Mouse (Mus musculus) lung, postnatal 14 days (tissue): ENCODE data around the gene Mfsd12.

Experiments used
- DNase-seq: peaks from one replicate; pipeline ENCODE4 v3.0.0; 2021

Mfsd12 gene

DNA sequence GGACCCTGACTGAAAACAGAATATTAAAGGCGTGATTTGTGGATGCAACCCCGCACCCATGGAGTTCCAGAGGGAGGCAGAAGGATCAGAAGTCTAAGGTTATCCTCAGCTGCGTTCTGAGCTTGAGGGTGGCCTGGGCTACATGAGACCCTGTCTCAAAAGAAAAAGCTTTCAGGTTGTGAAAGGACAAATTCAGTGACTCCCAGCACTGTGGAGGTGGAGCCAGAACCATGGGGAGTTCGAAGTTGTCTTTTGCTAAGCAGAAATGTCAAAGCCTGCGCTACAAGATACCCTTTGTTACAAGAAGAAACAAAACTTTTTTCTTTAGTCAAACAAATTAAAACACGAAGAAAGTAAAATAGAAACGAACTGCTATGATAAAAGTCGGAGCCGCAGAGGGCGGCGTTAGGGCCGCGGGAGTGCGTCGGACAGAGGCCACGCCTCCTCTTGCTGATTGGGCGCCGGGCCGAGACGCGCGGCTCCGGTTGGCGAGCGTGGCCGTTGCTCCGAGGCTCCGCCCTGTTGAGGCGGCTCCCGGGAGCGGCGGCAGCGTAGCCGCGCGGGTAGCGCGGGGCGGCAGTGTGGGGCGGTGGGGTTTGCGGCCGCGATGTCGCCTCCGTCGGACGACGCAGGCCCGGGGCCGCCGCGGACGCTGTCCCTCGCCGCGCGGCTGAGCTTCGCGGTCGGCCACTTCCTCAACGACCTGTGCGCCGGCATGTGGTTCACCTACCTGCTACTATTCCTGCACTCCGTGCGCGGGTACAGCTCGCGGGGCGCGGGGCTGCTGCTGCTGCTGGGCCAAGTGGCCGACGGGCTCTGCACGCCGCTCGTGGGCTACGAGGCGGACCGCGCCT lies at the start of gene Mfsd12:
TSS of gene Mfsd12 (plus strand) at position 501 of the 854 bp plus-strand sequence.
- DNase-seq, result peak; percentile 93

DNA sequence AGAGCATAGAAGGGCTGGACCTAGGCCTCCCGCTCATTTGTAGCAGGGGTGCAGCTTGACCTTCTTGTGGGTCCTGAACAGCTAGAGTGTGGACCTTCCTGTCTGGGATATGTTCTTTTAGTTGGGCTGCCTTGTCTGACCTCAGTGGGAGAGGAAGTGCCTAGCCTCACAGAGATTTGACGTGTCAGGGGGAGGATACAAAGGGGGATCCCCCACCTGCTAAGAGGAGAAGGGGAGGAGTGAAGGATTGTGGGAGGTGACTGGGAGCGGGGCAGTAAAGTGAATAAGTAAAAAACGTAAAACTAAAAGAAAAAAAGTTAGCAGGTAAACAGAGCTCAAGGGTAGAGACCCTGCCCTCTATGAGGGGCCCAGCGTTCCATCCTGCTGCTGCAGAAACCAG lies 47.7 kb upstream of the Mfsd12 start:
- DNase-seq, result no peak

DNA sequence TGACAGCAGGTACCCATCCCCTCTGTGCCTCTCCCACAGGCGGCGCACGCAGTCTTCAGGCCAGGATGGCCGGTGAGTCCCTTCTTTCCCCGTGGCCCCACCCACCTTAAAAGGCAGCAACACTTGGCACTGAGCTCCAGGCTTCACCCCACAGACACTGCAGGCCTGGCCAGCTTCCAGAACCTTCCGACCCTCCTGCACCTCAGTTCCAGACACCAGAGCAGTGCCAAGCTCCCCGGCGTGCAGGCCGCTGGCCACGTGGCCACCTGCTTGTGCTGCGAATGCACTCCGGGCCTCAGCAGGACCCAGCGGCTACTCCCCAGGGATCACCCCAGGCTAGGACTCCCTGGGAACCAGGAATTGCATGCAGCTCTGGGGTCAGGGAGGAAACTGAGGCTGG lies 43.7 kb upstream of the Mfsd12 start:
- DNase-seq, result no peak

DNA sequence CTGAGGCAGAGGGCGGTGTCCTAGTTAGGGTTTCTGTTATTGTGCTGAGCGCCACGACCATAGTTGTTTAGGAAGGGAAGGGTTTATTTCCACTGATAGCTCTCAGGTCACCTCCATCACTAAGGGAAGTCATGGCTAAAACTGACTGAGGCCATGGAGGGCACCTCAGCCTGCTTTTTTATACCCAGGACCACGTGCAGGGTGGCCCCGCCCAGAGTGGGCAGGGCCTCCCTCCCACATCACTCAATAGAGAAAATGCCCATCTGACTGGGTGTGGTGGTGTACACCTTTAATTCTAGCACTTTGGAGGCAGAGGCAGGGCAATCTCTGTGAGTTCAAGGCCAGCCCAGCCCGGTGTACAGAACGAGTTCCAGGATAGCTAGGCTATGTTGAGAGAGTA lies 43.1 kb upstream of the Mfsd12 start:
- no peak for DNase-seq

DNA sequence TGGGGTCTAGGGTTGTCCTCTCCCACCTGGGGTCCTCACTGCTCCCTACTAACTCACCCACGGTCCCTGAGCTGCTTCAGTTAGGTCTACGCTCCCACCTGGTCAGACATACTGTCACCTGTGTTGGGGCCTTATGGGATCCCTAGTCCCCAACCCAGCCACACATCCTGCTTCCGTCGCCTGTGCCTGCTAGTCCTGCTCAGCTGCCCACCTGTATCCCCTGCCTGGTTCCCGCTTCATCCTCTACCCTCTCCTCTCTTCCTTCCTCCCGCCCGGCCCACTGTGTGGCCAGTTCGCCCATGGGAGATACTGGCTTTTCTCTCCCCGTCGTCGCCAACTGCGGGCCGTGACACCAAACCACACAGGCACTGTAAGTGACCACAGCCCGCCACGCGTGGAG lies 41.7 kb upstream of the Mfsd12 start:
- DNase-seq, result no peak

DNA sequence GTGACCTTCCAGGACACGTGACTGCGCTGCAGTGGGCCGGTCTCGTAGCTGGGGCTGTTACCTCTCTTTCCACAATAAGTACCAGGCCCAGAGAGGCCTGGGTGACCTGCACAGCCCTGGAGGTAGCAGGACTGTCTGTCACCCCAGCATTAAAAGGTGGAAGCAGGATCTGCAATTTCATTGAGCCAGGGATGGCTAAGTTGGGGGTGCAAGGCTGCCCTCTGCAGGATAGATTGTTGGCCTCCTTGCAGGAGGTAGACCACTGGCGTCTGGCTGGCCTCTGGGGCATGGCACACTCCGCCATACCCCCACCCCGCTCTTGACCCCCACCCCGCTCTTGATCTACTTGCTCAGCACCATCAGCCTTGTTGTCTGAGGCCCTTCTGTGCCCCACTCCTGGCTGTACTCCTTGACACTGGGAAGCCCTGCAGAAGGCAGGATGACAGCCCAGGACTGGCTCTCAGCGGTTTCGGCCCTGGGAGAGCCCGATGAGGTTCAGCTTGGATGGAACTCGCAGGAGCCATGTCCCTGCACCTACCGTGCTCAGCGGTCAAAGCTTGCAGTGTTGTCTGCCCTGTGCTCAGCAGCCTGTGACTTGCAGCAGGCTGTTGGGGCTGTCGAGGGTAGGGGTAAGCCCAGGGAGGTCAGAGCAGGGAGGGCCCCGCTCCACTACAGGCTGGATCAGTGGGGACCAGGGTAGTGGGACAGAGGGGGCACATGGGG lies 40.8 kb upstream of the Mfsd12 start:
- peak; percentile 52 for DNase-seq

DNA sequence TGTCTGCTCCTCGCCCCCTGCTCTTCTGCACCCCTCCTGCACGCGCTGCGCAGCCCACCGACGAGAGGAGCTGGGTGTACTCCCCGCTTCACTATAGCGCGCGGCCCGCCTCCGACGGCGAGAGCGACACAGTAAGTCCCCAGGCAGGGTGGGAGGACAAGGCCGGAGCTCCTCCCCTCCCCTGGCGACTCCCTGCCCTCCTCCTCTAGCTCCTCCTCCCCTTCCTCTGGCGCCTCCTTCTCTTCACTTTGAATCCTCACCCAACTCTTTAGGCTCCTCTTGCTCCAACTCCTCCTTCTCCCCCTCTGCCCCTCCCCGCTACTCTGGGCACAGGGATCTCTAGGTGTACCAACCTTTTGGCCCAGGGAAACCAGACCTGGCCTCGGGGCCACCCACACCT lies 40.0 kb upstream of the Mfsd12 start:
- peak; percentile 69 for DNase-seq

DNA sequence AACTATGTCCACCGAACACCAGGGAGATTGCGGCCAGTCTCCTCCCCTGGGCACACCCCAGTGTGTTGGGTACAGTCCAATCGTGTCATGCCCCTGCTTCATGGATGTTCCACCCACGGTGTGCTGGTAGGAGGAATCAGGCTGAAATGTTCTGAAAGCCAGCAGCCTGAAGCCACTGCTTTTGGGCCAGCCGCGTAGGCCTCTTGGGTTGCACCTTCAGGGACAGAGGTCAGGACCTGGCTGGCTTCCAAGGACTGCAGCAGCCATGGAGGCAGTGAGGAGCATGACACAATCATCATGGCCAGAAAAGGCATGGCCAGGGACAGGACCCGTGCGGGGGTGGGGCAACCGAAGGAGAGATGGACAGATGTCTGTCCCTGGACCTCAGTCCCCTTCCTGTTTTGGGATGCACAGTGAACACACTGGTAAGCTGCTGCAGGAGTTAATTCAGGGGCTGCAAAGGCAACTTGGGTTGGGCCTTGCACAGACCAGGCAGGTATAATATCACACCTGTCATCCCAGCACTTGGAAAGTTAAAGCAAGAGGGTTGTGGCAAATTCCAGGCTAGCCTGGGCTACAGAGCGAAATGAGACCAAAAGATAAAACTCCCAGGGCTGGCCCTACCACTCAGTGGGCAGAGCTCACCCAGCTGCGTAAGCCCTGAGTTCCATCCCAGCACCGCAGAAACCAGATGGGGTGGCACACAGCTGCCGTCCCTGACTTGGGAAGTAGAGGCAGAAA lies 38.5 kb upstream of the Mfsd12 start:
- peak; percentile 43 for DNase-seq

DNA sequence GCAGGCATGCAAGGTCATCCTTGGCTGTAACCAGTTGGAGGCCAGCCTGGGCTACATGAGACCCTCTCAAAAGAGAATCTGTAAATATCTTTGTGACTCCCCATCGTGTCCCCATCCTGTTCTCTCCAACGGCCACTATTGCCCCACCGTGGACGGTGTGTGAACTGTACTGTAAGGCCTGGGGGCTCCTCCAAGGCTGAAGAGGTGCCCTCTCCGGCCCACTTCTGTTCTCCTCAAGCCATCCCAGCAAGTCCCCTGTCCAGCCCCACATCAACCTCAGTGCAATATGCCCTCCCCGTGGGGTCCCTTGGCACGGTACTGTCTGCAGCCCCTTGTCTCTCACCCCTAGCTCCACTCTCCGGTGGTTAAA lies 38.0 kb upstream of the Mfsd12 start:
- DNase-seq, result no peak

DNA sequence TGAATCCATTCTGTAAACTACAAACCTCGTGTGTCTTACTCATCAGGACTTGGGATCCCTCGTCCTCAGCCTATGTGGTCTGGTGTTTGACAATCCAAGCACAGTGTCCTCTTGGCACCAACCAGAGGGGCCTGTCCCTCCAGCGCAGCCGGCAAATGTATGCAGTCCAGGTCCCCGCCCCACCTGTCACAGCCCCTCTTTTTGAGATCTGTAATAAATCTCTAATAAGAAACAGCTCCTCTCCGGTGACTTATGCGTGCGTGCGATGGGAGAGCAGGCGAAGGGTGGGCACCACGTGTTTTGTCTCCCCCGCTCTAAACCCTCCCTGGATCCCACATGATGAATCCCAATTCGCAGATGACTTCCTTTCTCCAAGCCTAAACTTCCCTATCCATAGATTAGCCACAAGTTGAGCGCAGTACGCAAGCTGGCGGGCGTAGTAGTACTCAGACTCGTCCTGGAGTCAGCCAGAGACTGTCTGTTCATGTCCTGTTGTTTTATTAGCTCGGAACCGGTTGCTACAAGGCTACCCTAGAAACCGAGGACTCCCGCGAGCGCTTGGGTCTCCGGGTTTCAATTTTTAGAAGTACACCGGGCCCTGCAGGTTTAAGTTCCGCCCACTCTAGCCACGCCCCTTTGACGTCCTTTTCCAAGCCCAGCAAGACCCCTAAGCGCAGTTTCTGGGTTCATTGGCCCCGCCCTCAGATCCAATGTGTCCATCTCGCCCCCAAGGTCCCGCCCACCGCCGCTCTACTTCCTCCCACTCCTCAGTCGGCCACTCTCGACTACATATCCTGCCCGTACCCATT lies 37.3 kb upstream of the Mfsd12 start:
- DNase-seq, result peak; percentile 96

DNA sequence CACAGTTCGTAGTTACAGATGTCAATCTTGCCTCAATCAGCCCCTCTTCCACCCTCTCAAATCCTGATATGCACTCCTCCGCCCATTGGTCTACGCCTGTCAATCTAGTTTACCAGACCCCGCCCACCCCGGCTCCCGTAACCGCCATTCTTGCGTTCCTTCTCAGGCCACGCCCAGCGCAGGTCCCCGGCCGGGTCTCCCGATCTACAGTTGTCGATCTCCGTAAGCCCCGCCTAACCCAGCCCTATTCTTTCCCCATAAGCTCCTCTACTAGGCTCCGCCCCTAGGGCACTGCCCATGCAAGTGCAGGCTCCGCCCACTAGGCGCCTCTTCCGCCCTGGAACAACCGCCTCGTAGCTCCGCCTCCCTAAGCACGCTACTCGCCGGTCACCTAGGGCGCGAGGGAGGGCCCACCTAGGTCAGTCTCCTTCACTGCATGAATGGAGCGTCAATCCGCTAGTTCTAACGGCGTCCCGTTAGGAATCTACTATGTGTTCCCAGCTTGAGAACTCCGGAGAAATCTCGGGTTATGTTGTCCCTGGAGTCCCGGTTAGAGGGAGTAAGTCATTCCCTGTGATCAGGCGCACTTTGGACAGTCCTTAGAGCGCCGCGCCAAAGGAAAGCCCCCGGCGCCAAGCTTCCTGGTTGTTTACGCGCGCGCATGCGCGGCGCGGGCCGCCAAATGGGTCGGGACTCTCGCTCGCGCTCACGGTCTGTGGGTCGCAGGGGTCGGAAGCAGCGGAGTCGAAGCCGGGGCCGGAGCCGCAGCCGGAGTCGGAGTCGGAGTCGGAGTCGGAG lies 36.5 kb upstream of the Mfsd12 start, which contains the start of gene Cactin:
TSS of gene Cactin (plus strand) at position 554 of the 798 bp plus-strand sequence.
- DNase-seq, result peak; percentile 100

DNA sequence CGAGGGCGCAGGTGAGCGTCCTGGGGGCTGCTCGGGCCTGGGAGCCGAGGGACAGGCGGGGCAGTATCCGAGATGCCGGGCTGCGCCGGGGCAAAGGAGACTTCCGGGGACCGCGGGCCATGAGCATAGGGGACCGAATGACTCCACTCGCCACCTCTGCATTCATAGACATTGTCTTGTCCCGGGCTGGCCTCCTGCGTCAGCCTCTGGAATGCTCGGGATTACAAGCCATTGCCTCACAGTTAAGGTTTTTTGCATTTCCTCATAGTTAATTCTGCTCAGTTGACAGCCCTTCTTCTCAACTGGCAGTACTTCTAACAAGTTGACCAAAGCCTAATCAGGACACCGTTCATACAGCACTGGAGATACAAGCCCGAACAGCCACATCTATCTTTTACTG lies 35.9 kb upstream of the Mfsd12 start:
- no peak for DNase-seq

DNA sequence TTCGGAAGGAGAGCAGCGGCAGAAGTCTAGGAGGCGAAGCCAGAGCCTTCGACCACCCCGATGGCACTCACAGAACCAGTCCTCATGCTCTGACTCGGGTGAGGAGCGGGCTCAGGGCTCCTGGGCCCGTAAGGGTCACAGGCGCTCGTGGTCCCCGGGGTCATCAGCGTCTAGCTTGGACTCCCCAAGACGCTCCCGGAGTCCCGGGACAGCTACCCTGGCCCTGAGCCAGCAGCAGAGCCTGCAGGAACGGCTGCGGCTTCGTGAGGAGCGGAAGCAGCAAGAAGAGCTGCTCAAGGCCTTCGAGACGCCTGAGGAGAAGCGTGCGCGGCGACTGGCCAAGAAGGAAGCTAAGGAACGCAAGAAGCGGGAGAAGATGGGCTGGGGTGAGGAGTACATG lies 34.8 kb upstream of the Mfsd12 start:
- no peak for DNase-seq

DNA sequence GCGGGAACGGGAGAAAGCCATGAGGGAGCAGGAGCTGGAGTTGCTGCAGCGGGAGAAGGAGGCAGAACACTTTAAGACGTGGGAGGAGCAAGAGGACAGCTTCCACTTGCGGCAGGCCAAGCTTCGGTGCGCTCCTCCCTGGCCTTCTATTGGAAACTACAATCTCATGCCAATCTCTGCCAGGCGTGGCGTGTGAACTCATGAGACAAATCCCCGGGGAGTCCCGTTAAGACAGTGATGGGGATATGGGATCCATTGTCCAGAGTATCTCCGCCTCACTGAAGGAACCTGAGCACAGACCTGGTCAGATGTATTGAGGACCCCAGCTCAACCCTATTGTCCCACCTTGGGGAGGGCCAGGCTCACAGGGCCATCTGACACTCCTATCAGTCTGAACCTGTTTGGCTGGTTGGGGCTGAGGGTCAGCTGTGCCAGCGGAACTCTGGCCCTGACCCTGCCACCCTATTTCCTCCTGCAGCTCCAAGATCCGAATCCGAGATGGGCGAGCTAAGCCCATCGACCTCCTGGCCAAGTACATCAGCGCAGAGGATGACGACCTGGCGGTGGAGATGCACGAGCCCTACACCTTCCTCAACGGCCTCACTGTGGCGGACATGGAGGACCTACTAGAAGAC lies 34.0 kb upstream of the Mfsd12 start:
- DNase-seq, result no peak

DNA sequence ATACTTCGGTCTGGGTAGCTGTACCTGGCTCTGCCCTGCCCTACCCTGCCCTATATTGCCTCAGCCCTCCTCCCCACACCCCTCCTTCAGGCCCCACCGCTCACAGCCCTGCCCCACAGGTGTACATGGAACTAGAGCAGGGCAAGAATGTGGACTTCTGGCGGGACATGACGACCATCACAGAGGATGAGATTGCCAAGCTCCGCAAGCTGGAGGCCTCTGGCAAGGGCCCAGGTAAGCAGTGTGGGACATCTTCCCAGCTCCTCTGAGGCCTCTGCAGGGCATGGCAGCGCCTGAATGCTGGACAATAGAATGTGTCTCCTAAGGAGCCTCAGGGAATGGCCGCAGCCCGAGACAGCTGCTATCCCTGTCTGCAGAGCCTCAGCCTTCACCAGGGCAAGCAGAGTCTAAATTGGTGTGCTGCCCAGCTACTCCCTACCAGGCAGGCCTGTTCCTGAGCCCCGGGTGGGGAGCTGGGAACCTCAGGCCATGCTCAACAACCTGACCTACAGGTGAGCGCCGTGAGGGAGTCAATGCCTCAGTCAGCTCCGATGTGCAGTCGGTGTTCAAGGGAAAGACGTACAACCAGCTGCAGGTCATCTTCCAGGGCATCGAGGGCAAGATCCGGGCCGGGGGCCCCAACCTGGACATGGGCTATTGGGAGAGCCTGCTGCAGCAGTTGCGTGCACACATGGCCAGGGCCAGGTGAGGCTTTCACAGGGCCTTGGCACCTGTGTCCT lies 33.3 kb upstream of the Mfsd12 start:
- no peak for DNase-seq

DNA sequence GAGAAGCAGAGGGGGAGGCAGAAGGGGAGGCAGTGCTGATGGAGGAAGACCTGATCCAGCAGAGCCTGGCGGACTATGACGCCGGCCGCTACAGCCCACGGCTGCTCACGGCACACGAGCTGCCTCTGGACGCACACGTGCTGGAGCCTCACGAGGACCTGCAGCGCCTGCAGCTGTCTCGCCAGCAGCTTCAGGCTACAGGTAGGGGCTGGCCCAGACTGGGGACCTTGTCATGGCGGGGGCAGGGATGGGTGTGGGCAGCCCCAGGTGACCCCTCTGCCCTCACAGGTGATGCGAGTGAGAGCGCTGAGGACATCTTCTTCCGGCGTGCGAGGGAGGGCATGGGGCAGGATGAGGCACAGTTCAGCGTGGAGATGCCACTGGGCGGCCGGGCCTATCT lies 32.1 kb upstream of the Mfsd12 start:
- no peak for DNase-seq

DNA sequence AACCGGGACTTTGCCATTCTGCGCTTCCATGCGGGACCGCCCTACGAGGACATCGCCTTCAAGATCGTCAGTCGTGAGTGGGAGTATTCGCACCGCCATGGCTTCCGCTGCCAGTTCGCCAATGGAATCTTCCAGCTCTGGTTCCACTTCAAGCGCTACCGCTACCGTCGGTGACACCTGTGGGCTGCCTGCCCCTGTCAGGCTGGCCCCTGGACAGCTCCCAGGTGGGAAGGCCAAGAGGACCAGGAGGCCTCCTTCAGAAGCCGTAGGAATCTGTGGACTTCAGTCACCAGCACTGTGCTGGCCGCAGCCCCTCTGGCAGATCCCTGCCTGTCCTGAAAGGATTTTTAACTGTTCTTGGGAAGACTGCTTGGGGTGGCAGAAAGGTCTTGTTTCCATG lies 31.5 kb upstream of the Mfsd12 start:
- DNase-seq, result no peak

DNA sequence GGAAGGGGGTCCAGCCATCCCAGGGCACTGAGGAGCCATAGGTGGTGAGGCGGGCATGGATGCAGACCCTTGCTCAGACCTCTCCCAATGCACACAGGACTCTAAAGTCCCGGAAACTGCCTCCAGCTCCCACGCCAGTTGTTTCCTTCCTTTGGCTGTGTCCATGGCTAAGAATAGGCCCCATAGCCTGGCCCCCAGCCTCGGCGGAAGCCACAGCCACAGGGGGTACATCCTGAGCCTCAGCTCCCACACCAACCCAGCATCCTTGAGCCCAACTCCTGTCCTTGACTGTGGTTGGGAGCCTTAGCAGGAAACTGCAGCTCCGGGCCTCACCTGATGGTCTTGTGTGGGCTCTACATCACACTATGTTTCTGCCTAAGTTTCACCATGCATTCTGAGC lies 30.4 kb upstream of the Mfsd12 start:
- peak; percentile 58 for DNase-seq

DNA sequence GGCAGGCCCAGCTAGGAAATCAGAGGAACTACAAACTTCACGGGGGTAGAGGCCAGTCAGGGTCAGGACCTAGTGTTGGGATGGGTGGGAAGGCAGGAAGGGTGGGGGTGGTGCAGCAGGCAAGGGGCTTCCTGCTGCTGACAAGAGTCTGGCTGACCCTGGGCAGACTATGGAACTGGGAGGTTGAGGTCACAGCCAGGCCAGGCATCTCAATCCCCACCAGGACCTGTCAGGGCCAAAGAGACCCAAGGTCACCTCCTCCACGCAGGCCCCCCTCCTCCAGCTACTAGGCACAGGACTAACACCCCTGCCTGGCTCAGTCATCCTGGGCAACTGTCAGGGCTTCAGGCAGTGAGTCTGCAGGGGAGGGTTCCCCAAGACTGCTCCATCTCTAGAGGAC lies 29.3 kb upstream of the Mfsd12 start:
- no peak for DNase-seq

DNA sequence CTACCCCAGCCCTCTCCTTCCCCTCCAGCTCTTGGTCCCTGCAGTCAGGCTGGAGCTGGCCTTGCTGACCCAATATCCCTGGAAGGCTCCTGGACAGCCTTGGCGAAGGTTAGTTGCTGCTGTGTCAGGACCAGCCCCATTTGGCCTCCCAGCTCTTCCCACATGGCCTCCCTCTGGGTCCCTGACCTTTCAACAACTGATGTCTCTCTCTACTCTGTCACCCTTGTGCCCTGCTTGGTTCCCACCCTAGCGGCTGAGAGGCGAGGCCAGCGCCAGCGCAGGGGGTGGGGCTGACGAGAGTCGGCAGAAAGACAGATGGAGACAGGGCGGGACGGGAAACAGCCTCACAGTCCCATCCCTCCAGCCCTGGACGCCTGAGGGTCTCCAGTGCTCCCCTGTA lies 28.9 kb upstream of the Mfsd12 start, which contains the start of gene Tbxa2r:
TSS of gene Tbxa2r (plus strand) at position 346 of the 400 bp plus-strand sequence.
- DNase-seq, result peak; percentile 74
